Mouse (Mus musculus): ENCODE measurements around the gene Slc46a1. TPM values are rescaled to one million over a fixed set of nuclear protein-coding genes. Genes with fewer than 3 reads are reported as not detected.

Gene Slc46a1
- total and polyA plus RNA-seq, 3 experiments = 8.3 to 11.6 TPM; not detected in 1

DNA sequence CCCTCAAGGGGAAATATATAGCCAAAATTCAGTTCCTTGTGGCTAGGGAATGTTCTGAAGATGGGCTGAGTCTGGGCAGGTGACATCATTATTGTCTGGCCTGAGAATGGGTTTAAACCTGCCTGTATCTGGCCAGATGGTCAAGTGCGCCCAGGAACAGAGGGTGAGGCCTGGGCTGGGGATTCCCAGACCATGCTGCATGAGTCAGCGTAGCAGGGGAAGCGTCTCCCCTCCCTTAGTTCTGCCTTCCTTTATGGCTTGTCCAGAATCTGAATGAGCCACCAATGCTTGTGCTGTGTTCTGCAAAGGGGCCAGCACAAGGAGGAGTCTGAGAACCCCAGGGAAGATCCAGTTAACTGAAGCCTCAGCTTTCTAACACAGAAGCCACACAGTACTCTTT is 18.3 kb upstream of the Slc46a1 start:
- Histone ChIP-seq H3K9me3 (replicated peaks; ENCODE audit: insufficient read depth, low read length) (no peaks in the 10 kb centered on the region), H3K4me1 (ENCODE audit: control insufficient read depth in 1 of 2, insufficient read depth in 2 of 2, low read length in 2 of 2) (no peaks in the 10 kb centered on the region), H3K27me3 (ENCODE audit: control insufficient read depth in 1 of 2, insufficient read depth in 2 of 2, low read length in 2 of 2) (peaks cover 25 to 44% of the 10 kb centered on the region in 2 experiments), H3K36me3 (ENCODE audit: control insufficient read depth in 1 of 2, insufficient read depth in 2 of 2, low read length in 2 of 2) (no peaks in the 10 kb centered on the region), H3K9ac (ENCODE audit: control insufficient read depth, low read depth, low read length, poor library complexity, severe bottlenecking) (no peak overlapping the region), H3K4me3 (ENCODE audit: control insufficient read depth in 1 of 2, insufficient read depth in 1 of 2, low read depth in 2 of 2, low read length in 2 of 2) (no peak overlapping the region), H3K27ac (ENCODE audit: control insufficient read depth, low read depth, low read length) (no peak overlapping the region), H3K79me2 (ENCODE audit: control insufficient read depth, insufficient read depth, low read length, poor library complexity) (no peaks in the 10 kb centered on the region)
- DNase-seq (ENCODE audit: low read depth, low spot score) = no peak
- TF ChIP-seq POLR2A (IDR thresholded peaks at IDR 0.05; ENCODE audit: control insufficient read depth in 1 of 2, insufficient read depth in 1 of 2, low read depth in 1 of 2, low read length in 2 of 2, poor library complexity in 1 of 2) = no peak
- no peak for TF ChIP-seq TAL1 (IDR thresholded peaks at IDR 0.05; ENCODE audit: low read length)
- no peak for TF ChIP-seq NELFE (IDR thresholded peaks at IDR 0.05; ENCODE audit: low read depth, low read length)
- TF ChIP-seq ZC3H11A (IDR thresholded peaks at IDR 0.05; ENCODE audit: low read depth, low read length) = no peak
- TF ChIP-seq MYB (IDR thresholded peaks at IDR 0.05; ENCODE audit: low read depth, low read length) = no peak
- no peak for TF ChIP-seq KAT2A (conservative IDR thresholded peaks at IDR 0.05; ENCODE audit: low read depth, low read length)
- no peak for TF ChIP-seq NRF1 (IDR thresholded peaks at IDR 0.05; ENCODE audit: insufficient read depth, low read depth, low read length, poor library complexity, severe bottlenecking)

DNA sequence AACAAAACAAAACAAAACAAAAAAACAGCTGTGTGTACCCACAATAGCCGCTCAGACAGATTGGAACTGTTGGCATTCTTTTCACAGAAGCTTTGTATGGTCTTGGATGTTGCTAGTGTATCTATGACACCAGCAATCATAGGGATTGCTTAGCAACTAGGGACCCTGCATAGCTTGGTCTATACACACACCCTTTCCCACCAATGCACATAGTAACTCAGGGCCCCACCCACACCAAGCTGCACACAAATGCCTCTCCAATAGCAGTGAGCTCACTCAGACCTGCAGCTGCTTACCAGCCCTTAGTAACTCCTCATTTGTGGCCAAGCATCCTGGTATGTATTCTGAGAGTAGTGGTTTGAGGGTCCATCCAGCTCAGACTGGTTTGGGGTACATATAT is 17.3 kb upstream of the Slc46a1 start:
- Histone ChIP-seq H3K79me2 (ENCODE audit: control insufficient read depth, insufficient read depth, low read length, poor library complexity) (no peaks in the 10 kb centered on the region), H3K27ac (ENCODE audit: control insufficient read depth, low read depth, low read length) (no peak overlapping the region), H3K27me3 (ENCODE audit: control insufficient read depth in 1 of 2, insufficient read depth in 2 of 2, low read length in 2 of 2) (peaks cover 28 to 48% of the 10 kb centered on the region in 2 experiments), H3K9me3 (replicated peaks; ENCODE audit: insufficient read depth, low read length) (no peaks in the 10 kb centered on the region), H3K4me3 (ENCODE audit: control insufficient read depth in 1 of 2, insufficient read depth in 1 of 2, low read depth in 2 of 2, low read length in 2 of 2) (no peak overlapping the region), H3K36me3 (ENCODE audit: control insufficient read depth in 1 of 2, insufficient read depth in 2 of 2, low read length in 2 of 2) (no peaks in the 10 kb centered on the region), H3K4me1 (ENCODE audit: control insufficient read depth in 1 of 2, insufficient read depth in 2 of 2, low read length in 2 of 2) (no peaks in the 10 kb centered on the region), H3K9ac (ENCODE audit: control insufficient read depth, low read depth, low read length, poor library complexity, severe bottlenecking) (no peak overlapping the region)
- TF ChIP-seq MYC (IDR thresholded peaks at IDR 0.05; ENCODE audit: low read depth, low read length) (no peak), ZMIZ1 (IDR thresholded peaks at IDR 0.05; ENCODE audit: low read depth, low read length) (no peak), TAL1 (IDR thresholded peaks at IDR 0.05; ENCODE audit: low read length) (no peak), GABPA (IDR thresholded peaks at IDR 0.05; ENCODE audit: low read depth, low read length) (no peak), MAX (IDR thresholded peaks at IDR 0.05; ENCODE audit: low read length) (no peak), NRF1 (IDR thresholded peaks at IDR 0.05; ENCODE audit: insufficient read depth, low read depth, low read length, poor library complexity, severe bottlenecking) (no peak), RAD21 (IDR thresholded peaks at IDR 0.05; ENCODE audit: low read depth, low read length) (no peak), E2F4 (IDR thresholded peaks at IDR 0.05; ENCODE audit: borderline replicate concordance, low read depth, low read length) (no peak), BHLHE40 (IDR thresholded peaks at IDR 0.05; ENCODE audit: borderline replicate concordance, low read depth, low read length) (no peak), MEF2A (IDR thresholded peaks at IDR 0.05; ENCODE audit: extremely low read depth, insufficient replicate concordance, low read depth, low read length, poor library complexity, severe bottlenecking) (no peak), JUND (IDR thresholded peaks at IDR 0.05; ENCODE audit: low read depth, low read length) (no peak), RCOR1 (IDR thresholded peaks at IDR 0.05; ENCODE audit: low read depth, low read length) (no peak)
- DNase-seq (ENCODE audit: low read depth, low spot score) = no peak
